Mouse (Mus musculus): ENCODE data around the gene Ptrh2.

- no peak for TF ChIP-seq CTCF (IDR thresholded peaks at IDR 0.05; ENCODE audit: extremely low read depth, insufficient read depth, insufficient read length, insufficient replicate concordance)
- TF ChIP-seq POLR2A (IDR thresholded peaks at IDR 0.05; ENCODE audit: low read depth, low read length) = no peak
Observed at GRCm38 (mm10) chr11:86690383-86690782, 6.6 kb downstream of the Ptrh2 start.
